Mouse (Mus musculus): ENCODE measurements around the gene Serpina1b. TPM values are rescaled to one million over a fixed set of nuclear protein-coding genes. Genes with fewer than 3 reads are reported as not detected.
"Not testable (repeated sequence)": the region's sequence is repeated elsewhere in the genome, so short reads cannot be mapped to it uniquely, and the experiment has no call there.

Gene Serpina1b
- total RNA-seq (2021) = under 1 TPM in 1 of 2 experiments, not detected in 1; 0.74 TPM
- long read RNA-seq, experiment 1 = 0 reads
- long read RNA-seq, experiment 2 = 0 reads

DNA sequence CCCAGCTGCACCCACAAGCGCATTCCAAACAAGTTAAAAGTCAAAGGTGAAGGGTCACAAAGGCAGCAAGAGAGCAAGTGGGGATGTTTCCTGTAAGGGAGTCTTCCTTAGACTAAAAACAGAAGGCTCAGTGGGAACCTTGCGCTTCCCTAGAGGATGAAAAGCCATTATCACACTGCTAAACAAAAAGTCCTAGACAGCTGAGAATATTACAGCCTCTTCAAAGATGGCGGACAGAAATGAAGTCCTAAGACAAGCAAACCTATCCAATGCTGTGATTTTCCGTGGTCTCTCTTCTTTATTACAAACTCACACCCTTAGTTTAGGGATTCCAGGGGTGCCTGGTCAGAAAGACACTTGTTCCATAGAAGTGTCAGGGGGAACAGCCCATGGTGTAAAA, at the start of gene Serpina1b:
Serpina1b (minus strand) TSS at position 101 of the 400 bp plus-strand sequence.
- intact Hi-C loops (cut with DNase I) = not testable (repeated sequence)

DNA sequence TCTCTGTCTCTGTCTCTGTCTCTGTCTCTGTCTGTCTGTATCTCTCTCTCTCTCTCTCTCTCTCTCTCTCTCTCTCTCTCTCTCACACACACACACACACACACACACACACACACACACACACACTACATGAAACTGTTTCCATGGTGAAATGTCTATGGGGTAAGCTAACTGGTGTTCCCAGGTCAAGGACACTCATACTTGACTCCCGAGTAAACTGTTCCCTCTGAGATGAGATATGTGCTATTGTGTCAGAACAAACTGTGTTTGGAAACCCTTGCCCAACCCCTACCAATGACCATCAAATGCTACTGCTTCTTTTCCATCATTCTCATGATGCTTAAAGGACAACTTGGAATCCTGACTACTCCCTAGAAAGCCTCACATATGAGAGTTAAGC, 36.7 kb upstream of the Serpina1b start:
- intact Hi-C loops (cut with DNase I); DNase-seq: not testable (repeated sequence)

More for the DNA sequence above, at the start of gene Serpina1b:
- DNase-seq = not testable (repeated sequence)

DNA sequence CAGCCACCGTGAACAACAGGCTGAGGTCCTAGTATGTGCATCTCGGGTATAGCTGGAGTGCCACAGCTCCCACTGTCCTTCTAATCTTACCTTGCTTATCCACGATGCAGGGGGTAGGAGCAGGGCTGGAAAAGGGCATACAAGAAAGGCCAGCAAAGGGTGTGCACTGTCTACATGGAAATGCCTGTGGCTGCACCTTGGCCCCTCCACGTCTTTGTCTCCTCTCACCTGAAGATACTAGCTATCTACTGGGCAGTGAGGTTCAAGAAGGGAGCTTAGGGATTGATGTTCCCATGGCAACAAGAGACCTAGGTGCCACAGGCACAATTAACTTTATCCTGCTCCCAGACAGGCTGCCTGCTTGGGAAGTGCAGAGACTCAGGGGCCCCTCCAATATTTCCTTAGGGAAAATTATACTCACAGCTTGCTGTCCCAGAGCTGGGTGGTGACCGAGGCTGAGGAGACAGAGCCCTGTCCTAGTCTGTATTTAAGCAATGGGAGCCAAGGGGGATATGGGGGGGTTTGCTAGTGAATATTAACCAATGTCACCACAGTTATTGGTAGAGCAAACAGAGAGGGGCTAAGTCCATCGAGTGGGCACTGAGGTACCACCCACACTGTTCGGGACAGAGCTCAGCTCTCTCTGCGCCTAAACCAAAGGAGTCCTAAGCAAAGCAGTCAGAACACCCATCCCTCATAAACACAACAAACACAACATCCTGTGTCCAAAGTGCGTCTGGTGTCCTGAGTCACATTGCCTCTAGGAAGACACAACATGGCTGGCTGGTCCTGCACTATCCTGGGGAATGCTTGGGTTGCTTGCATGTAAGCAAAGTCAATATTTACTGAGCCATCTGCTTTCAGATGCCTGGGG, 33.2 kb upstream of the Serpina1b start, which contains the start of gene Serpina1a:
Serpina1a (minus strand) TSS at position 462 of the 874 bp plus-strand sequence.
- DNase-seq; intact Hi-C loops (cut with DNase I): not testable (repeated sequence)

DNA sequence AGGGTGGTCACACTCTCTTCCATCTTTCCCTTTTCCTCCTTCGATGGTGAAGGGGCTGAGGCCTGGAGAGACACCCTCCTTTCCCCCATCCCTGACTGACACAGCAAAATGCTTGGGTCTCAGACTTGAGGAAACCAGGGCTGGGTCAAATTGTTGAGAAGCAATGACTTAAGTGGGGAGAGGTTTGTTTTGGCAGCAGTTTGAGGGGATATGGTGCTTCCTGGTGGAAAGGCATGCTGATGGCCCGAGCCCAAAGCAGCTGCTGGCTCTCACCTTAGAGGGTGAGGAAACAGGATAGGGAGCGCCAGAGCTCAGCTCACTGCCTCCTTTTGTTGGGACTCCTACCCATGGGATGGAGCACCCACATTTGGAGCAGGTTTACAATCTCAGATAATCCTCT, 30.8 kb upstream of the Serpina1b start:
- intact Hi-C loops (cut with DNase I) = no loop called here
- no peak for DNase-seq

DNA sequence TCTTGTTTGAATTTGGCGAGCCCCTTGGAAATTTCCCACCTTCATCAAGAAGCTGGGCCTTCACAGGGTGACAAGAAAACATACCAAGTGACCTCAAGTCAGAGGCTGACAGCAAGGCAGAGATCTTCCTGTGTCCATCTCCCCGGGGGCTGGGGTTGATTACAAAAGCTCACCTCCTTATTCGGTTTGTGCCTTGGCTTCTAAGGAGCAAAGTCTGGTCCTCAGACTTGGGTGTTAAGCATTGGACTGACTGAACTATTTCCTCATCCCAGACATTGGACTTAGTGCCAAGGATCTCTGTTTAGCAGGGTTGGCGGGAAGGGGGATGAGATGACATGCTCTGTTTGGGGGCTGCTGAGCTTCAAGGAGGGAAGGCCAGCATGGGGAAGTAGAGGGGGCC, 30.4 kb upstream of the Serpina1b start:
- intact Hi-C loops (cut with DNase I); DNase-seq: not testable (repeated sequence)

DNA sequence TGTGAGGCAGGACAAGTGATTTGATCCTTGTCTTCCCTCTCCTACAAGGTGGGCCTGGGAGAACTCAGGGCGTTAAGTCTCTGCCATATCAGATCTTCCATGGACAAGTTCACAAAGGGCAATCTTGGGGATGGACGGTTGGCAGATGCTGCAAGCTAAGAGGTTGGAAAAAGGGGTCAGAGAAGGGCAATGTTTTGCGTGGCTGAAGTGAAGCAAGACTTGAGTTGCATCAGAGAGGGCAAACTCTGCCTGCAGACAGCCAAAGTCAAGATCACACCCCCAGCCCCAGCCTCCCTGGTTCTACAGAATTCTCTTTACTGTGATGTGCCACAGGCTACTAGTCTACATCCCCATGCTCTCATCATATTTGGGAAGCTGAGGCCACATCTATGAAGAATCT, 29.4 kb upstream of the Serpina1b start:
- DNase-seq; intact Hi-C loops (cut with DNase I): not testable (repeated sequence)

DNA sequence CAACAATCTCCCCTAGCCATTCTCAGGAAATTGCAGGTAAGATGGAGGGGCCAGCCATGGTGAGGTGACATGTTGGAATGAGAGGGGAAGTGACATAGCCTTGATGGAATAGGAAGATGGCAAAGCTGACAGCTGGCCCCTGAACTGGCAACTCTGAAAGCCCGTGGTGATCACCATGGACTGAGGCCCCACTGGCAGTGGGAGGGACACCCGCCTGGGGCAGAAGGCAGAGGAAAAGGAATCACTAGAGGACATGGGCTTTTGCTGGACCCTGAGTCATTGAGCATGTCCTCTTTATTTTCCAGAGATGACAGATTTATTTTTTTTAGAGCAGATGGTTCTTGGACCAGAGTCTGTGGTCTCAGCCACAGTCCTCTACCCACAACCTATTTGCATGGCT, 22.9 kb upstream of the Serpina1b start:
- intact Hi-C loops (cut with DNase I); DNase-seq: not testable (repeated sequence)

DNA sequence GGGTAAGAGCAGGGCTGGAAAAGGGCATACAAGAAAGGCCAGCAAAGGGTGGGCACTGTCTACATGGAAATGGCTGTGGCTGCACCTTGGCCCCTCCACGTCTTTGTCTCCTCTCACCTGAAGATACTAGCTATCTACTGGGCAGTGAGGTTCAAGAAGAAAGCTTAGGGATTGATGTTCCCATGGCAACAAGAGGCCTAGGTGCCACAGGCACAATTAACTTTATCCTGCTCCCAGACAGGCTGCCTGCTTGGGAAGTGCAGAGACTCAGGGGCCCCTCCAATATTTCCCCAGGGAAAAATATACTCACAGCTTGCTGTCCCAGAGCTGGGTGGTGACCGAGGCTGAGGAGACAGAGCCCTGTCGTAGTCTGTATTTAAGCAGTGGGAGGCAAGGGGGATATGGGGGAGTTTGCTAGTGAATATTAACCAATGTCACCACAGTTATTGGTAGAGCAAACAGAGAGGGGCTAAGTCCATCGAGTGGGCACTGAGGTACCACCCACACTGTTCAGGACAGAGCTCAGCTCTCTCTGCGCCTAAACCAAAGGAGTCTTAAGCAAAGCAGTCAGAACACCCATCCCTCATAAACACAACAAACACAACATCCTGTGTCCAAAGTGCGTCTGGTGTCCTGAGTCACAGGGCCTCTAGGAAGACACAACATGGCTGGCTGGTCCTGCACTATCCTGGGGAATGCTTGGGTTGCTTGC, 2.4 kb downstream of the Serpina1b start:
- intact Hi-C loops (cut with DNase I); DNase-seq: not testable (repeated sequence)

DNA sequence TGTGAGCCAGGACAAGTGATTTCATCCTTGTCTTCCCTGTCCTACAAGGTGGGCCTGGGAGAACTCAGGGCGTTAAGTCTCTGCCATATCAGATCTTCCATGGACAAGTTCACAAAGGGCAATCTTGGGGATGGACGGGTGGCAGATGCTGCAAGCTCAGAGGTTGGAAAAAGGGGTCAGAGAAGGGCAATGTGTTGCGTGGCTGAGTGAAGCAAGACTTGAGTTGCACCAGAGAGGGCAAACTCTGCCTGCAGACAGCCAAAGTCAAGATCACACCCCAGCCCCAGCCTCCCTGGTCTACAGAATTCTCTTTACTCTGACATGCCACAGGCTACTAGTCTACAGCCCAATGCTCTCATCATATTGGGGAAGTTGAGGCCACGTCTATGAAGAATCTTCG, 6.3 kb downstream of the Serpina1b start:
- DNase-seq; intact Hi-C loops (cut with DNase I): not testable (repeated sequence)

DNA sequence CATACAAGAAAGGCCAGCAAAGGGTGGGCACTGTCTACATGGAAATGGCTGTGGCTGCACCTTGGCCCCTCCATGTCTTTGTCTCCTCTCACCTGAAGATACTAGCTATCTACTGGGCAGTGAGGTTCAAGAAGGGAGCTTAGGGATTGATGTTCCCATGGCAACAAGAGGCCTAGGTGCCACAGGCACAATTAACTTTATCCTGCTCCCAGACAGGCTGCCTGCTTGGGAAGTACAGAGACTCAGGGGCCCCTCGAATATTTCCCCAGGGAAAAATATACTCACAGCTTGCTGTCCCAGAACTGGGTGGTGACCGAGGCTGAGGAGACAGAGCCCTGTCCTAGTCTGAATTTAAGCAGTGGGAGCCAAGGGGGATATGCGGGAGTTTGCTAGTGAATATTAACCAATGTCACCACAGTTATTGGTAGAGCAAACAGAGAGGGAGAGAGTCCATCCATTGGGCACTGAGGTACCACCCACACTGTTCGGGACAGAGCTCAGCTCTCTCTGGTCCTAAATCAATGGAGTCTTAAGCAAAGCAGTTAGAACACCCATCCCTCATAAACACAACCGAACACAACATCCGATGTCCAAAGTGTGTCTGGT, 56.8 kb downstream of the Serpina1b start, which contains the start of gene Serpina1d:
Serpina1d (minus strand) TSS at position 347 of the 606 bp plus-strand sequence.
- DNase-seq; intact Hi-C loops (cut with DNase I): not testable (repeated sequence)

DNA sequence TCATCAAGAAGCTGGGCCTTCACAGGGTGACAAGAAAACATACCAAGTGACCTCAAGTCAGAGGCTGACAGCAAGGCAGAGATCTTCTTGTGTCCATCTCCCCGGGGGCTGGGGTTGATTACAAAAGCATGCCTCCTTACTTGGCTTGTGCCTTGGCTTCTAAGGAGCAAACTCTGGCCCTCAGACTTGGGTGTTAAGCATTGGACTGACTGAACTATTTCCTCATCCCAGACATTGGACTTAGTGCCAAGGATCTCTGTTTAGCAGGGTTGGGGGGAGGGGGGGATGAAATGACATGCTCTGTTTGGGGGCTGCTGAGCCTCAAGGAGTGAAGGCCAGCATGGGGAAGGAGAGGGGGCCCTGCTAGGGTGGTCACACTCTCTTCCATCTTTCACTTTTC, 59.6 kb downstream of the Serpina1b start:
- intact Hi-C loops (cut with DNase I); DNase-seq: not testable (repeated sequence)

DNA sequence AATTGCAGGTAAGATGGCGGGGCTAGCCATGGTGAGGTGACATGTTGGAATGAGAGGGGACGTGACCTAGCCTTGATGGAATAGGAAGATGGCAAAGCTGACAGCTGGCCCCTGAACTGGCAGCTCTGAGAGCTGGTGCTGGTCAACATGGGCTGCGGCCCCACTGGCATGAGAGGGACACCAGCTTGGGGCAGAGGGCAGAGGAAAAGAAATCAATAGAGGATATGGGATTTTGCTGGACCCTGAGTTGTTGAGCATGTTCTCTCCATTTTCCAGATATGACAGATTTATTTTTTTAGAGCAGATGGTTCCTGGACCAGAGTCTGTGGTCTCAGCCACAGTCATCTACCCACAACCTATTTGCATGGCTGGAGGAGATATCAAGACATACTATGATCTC, 67.1 kb downstream of the Serpina1b start:
- intact Hi-C loops (cut with DNase I) = not testable (repeated sequence)

DNA sequence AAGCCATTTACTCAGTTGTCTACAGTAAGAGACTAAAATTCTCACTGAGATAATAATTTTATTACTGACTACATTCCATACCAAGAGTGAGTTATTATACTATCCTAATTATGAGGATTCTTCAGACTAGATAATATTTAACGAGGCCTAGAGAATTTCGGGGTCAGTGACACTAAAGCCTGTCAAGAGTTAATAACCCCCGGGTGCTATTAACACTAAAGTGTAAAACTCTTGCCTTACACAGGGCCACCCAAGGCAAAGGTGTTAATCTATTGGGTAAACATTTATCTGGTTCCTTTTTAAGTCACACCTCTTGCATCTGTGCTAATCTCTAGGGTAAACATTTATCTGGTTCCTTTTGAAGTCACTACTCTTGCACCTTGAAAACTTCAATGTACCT, 69.9 kb downstream of the Serpina1b start:
- intact Hi-C loops (cut with DNase I); DNase-seq: not testable (repeated sequence)

More for the DNA sequence above, 67.1 kb downstream of the Serpina1b start:
- not testable (repeated sequence) for DNase-seq

DNA sequence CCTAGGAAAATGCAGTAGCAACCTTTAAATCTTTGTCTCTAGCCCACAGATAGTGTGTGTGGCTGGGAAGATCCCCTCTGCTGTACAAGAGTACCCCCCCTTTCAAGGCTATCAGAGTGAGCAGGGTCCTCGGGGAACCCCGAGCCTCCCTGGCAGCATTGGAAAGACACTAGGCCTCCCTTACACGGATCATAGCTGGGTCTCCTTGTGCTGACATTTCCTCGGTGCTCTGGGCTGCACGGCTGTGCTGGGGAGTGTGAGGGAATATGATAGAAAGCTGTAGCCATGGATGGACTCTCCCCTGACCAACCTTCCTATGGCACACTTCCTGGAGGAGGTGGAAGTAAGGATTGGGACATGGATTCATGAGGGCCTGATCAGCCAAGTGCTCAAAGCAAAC, 84.2 kb downstream of the Serpina1b start:
- intact Hi-C loops (cut with DNase I) = not testable (repeated sequence)

DNA sequence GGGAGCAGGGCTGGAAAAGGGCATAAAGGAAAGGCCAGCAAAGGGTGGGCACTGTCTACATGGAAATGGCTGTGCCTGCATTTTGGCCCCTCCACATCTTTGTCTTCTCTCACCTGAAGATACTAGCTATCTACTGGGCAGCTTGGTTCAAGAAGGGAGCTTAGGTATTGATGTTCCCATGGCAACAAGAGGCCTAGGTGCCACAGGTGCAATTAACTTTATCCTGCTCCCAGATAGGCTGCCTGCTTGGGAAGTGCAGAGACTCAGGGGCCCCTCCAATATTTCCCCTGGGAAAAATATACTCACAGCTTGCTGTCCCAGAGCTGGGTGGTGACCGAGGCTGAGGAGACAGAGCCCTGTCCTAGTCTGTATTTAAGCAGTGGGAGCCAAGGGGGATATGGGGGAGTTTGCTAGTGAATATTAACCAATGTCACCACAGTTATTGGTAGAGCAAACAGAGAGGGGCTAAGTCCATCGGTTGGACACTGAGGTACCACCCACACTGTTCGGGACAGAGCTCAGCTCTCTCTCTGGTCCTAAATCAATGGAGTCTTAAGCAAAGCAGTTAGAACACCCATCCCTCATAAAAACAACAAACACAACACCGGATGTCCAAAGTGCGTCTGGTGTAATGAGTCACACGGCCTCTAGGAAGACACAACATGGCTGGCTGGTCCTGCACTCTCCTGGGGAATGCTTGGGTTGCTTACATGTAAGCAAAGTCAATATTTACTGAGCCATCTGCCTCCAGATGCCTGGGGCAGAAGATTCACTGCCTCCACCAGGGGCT, 92.2 kb downstream of the Serpina1b start:
- DNase-seq; intact Hi-C loops (cut with DNase I): not testable (repeated sequence)

More for the DNA sequence above, 84.2 kb downstream of the Serpina1b start:
- DNase-seq = not testable (repeated sequence)

DNA sequence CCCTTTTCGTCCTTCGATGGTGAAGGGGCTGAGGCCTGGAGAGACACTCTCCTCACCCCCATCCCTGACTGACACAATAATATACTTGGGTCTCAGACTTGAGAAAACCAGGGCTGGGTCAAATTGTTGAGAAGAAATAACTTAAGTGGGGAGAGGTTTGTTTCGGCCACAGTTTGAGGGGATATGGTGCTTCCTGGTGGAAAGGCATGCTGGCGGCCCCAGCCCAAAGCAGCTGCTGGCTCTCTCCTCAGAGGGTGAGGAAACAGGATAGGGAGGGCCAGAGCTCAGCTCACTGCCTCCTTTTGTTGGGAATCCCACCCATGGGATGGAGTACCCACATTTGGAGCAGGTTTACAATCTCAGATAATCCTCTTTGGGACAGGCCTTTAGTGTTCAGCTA, 94.6 kb downstream of the Serpina1b start:
- intact Hi-C loops (cut with DNase I); DNase-seq: not testable (repeated sequence)

DNA sequence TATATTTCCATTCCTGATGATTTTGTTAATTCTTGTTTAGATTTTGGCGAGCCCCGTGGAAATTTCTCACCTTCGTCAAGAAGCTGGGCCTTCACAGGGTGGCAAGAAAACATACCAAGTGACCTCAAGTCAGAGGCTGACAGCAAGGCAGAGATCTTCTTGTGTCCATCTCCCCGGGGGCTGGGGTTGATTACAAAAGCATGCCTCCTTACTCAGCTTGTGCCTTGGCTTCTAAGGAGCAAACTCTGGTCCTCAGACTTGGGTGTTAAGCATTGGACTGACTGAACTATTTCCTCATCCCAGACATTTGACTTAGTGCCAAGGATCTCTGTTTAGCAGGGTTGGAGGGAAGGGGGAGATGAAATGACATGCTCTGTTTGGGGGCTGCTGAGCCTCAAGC, 95.1 kb downstream of the Serpina1b start:
- DNase-seq; intact Hi-C loops (cut with DNase I): not testable (repeated sequence)

DNA sequence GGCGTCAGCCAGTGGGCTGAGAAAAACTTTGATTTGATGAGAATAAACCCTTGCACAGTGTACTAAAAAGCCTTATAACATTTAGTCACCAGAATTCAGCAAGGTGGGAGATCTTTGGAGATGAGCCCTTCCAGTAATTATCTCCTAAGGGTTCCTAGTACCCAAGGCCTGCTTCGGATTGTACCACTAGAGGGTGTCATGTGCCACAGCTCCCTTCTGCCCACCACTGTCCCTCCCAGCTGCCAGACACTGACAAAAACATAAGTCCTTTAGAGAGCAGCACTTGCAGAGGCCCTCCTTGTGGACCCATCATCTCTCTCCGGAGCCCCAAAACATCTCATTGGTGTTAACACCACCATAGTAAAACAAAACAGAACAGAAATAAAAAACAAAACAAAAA, 118.6 kb downstream of the Serpina1b start:
- intact Hi-C loops (cut with DNase I) = no loop called here
- DNase-seq = no peak

DNA sequence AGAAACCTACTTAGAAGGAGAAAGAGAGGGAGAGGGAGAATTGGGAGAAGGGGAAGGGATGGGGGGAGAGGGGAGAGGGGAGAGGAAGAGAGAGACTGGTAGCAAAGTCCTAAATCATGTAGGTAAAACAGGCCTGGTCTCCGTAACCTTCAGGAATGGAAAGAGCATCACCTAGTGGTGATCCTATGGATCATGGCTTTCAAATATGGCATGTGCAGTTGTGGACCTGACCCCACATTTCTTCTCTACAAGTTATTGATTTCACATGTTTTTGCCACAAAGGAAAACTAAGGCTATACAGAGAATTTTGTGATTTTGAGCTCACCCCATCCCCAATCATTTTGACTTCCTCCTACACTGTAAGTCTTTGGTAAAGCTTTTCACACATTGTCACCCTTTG, 119.8 kb downstream of the Serpina1b start:
- DNase-seq = no peak
- intact Hi-C loops (cut with DNase I) = no loop called here

DNA sequence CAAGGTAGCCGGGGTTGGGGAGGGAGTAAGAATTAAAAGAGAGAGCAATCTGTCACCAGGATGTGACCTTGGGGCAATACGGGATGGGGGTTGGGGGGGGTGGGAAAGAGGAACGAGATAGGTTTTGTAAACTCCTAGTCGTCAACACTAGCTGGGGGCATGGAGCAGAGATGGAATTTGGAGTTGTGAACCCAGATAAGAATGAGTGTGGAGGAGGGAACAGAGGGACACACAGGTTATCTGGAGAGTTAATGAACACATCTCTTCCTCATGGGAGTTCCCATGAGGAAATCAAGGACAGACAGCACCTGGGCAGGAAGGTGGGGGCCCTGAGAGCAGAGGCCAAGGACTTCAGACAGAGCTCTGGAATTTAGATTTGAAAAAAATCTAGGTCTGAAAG, 124.1 kb downstream of the Serpina1b start:
- intact Hi-C loops (cut with DNase I) = loop anchor here (10.0 kb wide), 1 partner anchor 161 kb away; no protein-coding TSS in a partner anchor
- DNase-seq = no peak

Measured in gastrocnemius, postnatal 36 days (tissue).